Mouse (Mus musculus) heart, adult 2 months (tissue): ENCODE data around the gene Taar2. TPM values are rescaled to one million over a fixed set of nuclear protein-coding genes. Genes with fewer than 3 reads are reported as not detected.

Source experiments
- DNase-seq, 2 experiments: peaks; one replicate each; pipeline ENCODE4 v3.0.0; 2021
- H3K27ac ChIP-seq: fragments of 200-600 bp; 2 replicates; pipeline ENCODE4 v1.8.1; 2022
- H3K27me3 ChIP-seq: fragments of 200-500 bp; 2 replicates; pipeline ENCODE4 v1.6.1; 2012; ENCODE audit warnings: mild to moderate bottlenecking, low read length, inconsistent platforms, mixed read lengths; ENCODE audit not compliant: control insufficient read depth, insufficient read depth
- H3K36me3 ChIP-seq: fragments of 200-500 bp; 2 replicates; pipeline ENCODE4 v1.6.1; 2012; ENCODE audit warnings: low read length, inconsistent platforms; ENCODE audit not compliant: control insufficient read depth, insufficient read depth
- H3K4me1 ChIP-seq: fragments of 200-500 bp; 2 replicates; pipeline ENCODE4 v1.6.1; 2011; ENCODE audit warnings: low read length; ENCODE audit not compliant: control insufficient read depth, insufficient read depth
- H3K4me3 ChIP-seq: fragments of 200-600 bp; 2 replicates; pipeline ENCODE4 v1.8.1; 2022
- H3K79me2 ChIP-seq: fragments of 200-500 bp; replicated peaks from 2 replicates; pipeline ENCODE4 v1.6.1; 2012; ENCODE audit warnings: mild to moderate bottlenecking, inconsistent platforms, low read length, moderate library complexity, mixed read lengths; ENCODE audit not compliant: control insufficient read depth, insufficient read depth
- H3K9ac ChIP-seq: fragments of 200-500 bp; 2 replicates; pipeline ENCODE4 v1.6.1; 2012; ENCODE audit warnings: low read depth, mild to moderate bottlenecking, control low read depth, inconsistent platforms, low read length, mixed read lengths
- CTCF ChIP-seq: fragments of 200-600 bp; IDR thresholded peaks from 2 replicates; pipeline ENCODE4 v1.8.1; 2022; ENCODE audit warnings: antibody characterized with exemption, mild to moderate bottlenecking, moderate library complexity
- EP300 ChIP-seq: fragments of 200-500 bp; IDR thresholded peaks from 2 replicates; pipeline ENCODE4 v1.6.1; 2011; ENCODE audit warnings: low read depth, low read length, control low read depth; ENCODE audit not compliant: insufficient read depth
- POLR2A ChIP-seq: fragments of 200-500 bp; IDR thresholded peaks from 2 replicates; pipeline ENCODE4 v1.6.1; 2011; ENCODE audit warnings: mild to moderate bottlenecking, low read depth, low read length, control low read depth; ENCODE audit not compliant: insufficient read depth
- WGBS: fragments of 180-500 bp; shearing (Covaris S2); methylation state at CpG from one replicate; pipeline ENCODE4 v1.1.7; 2018; 5-methylcytosine and 5-hydroxymethylcytosine counted together
- intact Hi-C: fragments of 180-260 bp; cut with DNase I; formaldehyde crosslinking; loops from one replicate; pipeline ENCODE4 v1.15.1; 2025
- polyA plus RNA-seq: library from polyadenylated mRNA; depleted of rRNA; stranded (reverse); fragments of >200 nt; gene quantifications from 2 replicates; pipeline ENCODE4 v1.2.3, GENCODE M21; 2012
- total RNA-seq, 2 experiments: library from RNA; stranded (reverse); gene quantifications; 2 replicates each; pipeline ENCODE4 v1.2.3; 2021

The Taar2 gene
- total and polyA plus RNA-seq, 3 experiments, result not detected

DNA sequence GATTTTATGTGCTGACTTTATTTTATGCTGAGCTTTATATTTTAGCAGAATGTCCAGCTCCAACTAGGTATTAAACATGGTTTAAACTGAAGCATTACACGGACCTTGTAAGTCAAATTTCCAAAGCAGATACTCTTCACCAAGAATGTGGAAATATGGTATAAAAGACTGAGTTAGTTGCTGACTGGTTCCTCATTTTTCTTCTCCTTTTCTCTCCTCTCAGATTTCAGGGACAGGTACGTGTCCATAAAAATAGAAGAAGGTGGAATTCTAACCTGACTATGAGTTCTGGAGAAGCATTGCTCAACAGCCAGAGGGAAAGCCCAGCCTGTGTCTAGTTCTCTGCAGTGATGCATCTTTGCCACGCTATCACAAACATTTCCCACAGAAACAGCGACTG lies 18.3 kb upstream of the Taar2 start, which contains the start of gene Taar1:
Gene Taar1, plus strand, starts transcription at position 301 of the 400 bp plus-strand sequence.
- intact Hi-C loops, result no loop called here
- WGBS, result 83% methylated on average over 4 of the region's 4 CpGs

DNA sequence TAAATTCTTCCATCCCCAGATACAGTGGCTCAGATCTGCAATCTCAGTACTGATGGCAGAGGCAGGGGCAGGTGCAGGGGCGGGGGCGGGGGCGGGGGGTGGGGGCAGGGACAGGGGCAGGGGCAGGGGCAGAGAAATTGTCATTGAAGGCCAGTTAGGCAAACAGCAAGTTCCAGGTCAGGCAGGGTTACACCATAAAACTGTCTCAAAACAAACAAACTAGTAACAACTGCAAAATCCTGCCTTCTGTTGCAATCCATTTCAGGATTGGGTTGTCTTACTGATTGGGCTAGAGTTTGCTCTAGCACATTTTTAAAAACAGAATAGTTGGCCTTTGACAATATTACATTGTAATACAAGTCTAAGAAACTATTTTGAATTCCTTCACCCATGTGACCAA lies 15.9 kb upstream of the Taar2 start:
- H3K27me3 ChIP-seq, result no peaks in the 10 kb centered on the region
- no peak overlapping the region for H3K9ac ChIP-seq
- WGBS, result 68% methylated on average over 3 of the region's 3 CpGs
- H3K27ac ChIP-seq, result no peak overlapping the region
- no peaks in the 10 kb centered on the region for H3K4me1 ChIP-seq
- TF ChIP-seq EP300 (no peak), CTCF (no peak)
- no peaks in the 10 kb centered on the region for H3K79me2 ChIP-seq
- H3K36me3 ChIP-seq, result no peaks in the 10 kb centered on the region
- intact Hi-C loops, result no loop called here
- no peak overlapping the region for H3K4me3 ChIP-seq
- no peak for DNase-seq

More for the DNA sequence above, 18.3 kb upstream of the Taar2 start, which contains the start of gene Taar1:
- no peaks in the 10 kb centered on the region for H3K4me1 ChIP-seq
- no peak within 1 kb of the TSS for H3K4me3 ChIP-seq
- TF ChIP-seq CTCF (no peak), EP300 (no peak), POLR2A (no peak)
- no peak for DNase-seq
- H3K27ac ChIP-seq, result no peak within 1 kb of the TSS
- no peaks in the 10 kb centered on the region for H3K36me3 ChIP-seq
- no peaks in the 10 kb centered on the region for H3K27me3 ChIP-seq
- H3K9ac ChIP-seq, result no peak within 1 kb of the TSS
- H3K79me2 ChIP-seq, result no peaks in the 10 kb centered on the region

DNA sequence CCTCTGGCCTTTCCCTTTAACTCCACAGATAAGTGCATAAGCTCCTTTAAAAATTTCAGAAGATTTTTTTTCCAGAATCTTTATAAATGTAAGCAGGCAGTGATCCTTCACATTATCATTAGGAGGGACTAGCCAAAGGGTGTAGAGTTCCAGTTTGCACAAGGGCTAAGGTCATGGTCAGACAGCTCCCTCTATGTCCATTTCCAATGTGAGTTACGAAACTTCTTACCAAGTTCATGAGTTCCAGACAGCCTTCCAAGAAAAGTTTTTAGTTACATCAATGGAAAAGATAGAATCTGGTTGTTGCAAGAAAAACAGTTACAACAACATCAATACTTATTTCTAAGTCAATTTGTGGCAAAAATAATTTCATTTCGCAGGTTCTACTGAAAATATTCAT lies 14.4 kb upstream of the Taar2 start:
- DNase-seq, result no peak
- Histone ChIP-seq H3K4me3 (no peak overlapping the region), H3K27ac (no peak overlapping the region), H3K27me3 (no peaks in the 10 kb centered on the region), H3K9ac (no peak overlapping the region), H3K36me3 (no peaks in the 10 kb centered on the region), H3K4me1 (no peaks in the 10 kb centered on the region), H3K79me2 (no peaks in the 10 kb centered on the region)
- TF ChIP-seq CTCF, result no peak
- no peak for TF ChIP-seq POLR2A
- no peak for TF ChIP-seq EP300
- WGBS, result 64% methylated on average over 2 of the region's 2 CpGs
- intact Hi-C loops, result no loop called here

DNA sequence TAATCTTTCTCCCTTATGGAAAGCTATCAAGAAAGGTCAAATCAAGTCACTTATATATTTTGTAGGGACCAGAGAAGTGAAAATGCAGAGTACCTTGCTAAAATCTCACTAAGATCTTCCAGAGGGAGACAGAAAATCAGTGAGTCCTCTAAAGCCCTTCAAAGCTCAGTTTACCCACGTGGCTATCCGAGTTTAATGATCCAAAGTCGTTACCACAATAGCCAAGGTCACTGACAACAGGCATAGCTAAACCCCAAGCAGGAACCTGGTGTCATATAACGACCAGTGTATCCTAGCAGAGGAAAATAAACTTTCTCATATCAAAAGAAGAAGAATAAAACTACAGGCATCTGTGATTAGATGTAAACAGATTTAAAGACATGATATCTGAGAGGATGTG lies 759 bp upstream of the Taar2 start:
- Histone ChIP-seq H3K79me2 (no peaks in the 10 kb centered on the region), H3K9ac (no peak overlapping the region), H3K27ac (no peak overlapping the region), H3K36me3 (no peaks in the 10 kb centered on the region), H3K27me3 (no peaks in the 10 kb centered on the region), H3K4me3 (no peak overlapping the region), H3K4me1 (no peaks in the 10 kb centered on the region)
- DNase-seq, result no peak
- WGBS, result 33% methylated on average over 4 of the region's 4 CpGs
- intact Hi-C loops, result no loop called here
- TF ChIP-seq POLR2A (no peak), EP300 (no peak), CTCF (no peak)

DNA sequence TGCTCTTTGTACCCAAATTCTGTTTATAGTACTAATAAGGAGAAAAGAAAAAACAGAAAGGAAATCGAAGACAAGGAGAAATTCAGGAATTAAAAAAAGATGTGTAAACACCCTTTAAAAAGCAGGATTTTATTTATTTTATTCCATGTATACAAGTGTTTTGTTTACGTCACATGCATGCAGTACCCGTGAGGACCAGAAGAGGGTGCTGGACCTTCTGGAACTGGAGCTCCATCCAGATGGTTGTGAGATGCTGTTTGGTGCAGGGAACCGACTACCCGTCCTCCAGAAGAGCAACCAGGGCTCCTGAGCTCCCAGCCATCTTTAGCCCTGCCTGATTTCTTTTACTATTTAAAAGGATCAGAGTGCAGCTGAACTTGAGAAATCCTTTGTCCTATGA lies 4.1 kb downstream of the Taar2 start:
- H3K4me1 ChIP-seq, result no peaks in the 10 kb centered on the region
- no peak overlapping the region for H3K27ac ChIP-seq
- no peak overlapping the region for H3K9ac ChIP-seq
- H3K4me3 ChIP-seq, result no peak overlapping the region
- H3K27me3 ChIP-seq, result no peaks in the 10 kb centered on the region
- intact Hi-C loops, result no loop called here
- WGBS, result 75% methylated on average over 5 of the region's 5 CpGs
- no peaks in the 10 kb centered on the region for H3K36me3 ChIP-seq
- peak; percentile 46 for TF ChIP-seq CTCF
- no peak for TF ChIP-seq POLR2A
- H3K79me2 ChIP-seq, result no peaks in the 10 kb centered on the region
- no peak for DNase-seq

DNA sequence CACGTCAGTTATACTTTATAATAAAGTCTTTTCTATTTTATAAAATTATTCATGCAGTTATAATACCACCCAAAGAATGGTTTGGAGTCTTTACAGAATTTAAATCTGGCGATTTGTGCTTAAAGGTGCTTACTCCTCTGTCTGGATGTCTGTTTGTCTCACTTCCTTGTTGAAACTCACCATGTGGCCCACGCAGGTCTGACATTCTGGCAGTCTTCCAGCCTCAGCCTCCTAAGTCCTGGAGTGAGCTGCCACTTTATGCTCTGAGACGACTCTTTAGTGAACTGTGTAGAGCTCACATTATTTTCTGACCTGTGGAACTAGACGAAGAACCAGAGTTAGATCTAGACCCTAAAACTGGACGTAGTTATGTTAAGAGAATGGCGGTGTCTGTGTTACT lies 9.7 kb downstream of the Taar2 start:
- Histone ChIP-seq H3K9ac (no peak overlapping the region), H3K4me3 (no peak overlapping the region), H3K36me3 (no peaks in the 10 kb centered on the region), H3K4me1 (no peaks in the 10 kb centered on the region), H3K27me3 (no peaks in the 10 kb centered on the region), H3K79me2 (no peaks in the 10 kb centered on the region), H3K27ac (no peak overlapping the region)
- 42% methylated on average over 7 of the region's 7 CpGs for WGBS
- TF ChIP-seq CTCF (no peak), EP300 (no peak)
- DNase-seq, result no peak
- intact Hi-C loops, result no loop called here
